Mouse (Mus musculus): Measurements from ENCODE around the gene Sprr2b.
"Not testable (repeated sequence)": the region's sequence is repeated elsewhere in the genome, so short reads cannot be mapped to it uniquely, and the experiment has no call there.

DNA sequence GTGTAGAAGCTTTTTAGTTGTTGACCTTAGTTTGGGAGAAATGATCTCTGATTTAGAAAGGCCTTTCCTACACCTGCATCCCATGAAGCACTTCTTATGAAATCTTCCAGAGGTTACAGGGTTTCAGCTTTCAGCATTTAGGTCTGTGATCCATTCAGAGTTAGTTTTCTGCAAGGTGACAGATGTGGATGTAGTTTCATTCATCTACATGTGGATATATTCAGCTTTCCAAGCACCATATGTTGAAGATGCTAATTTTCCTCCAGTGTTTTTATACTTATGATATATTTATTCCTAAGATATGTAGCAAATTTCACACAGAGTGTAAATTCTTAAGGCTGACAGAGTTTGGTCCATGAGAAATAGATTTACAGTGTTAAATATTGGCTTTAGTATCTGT is 42.9 kb upstream of the Sprr2b start:
- not testable (repeated sequence) for TF ChIP-seq CTCF (IDR thresholded peaks at IDR 0.05; ENCODE audit: low read depth, low read length); GATA1 (IDR thresholded peaks at IDR 0.05; ENCODE audit: borderline replicate concordance, low read length); TAL1 (conservative IDR thresholded peaks at IDR 0.05; ENCODE audit: low read depth, low read length)

All from G1E (cell line).